Mouse (Mus musculus) myocyte (in vitro differentiated cells): ENCODE measurements around the gene Rimbp2.

Source experiments
- POLR2A ChIP-seq: IDR thresholded peaks from one replicate; pipeline ENCODE4 v1.6.1; 2011; ENCODE audit warnings: low read depth, mild to moderate bottlenecking, control low read depth, moderate library complexity; ENCODE audit not compliant: insufficient read length
- POLR2AphosphoS2 ChIP-seq: IDR thresholded peaks from one replicate; pipeline ENCODE4 v1.6.1; 2011; ENCODE audit warnings: low read depth, control low read depth; ENCODE audit not compliant: insufficient read length
- USF1 ChIP-seq: IDR thresholded peaks from one replicate; pipeline ENCODE4 v1.6.1; 2011; ENCODE audit warnings: low read depth, mild to moderate bottlenecking, control low read depth, moderate library complexity

DNA sequence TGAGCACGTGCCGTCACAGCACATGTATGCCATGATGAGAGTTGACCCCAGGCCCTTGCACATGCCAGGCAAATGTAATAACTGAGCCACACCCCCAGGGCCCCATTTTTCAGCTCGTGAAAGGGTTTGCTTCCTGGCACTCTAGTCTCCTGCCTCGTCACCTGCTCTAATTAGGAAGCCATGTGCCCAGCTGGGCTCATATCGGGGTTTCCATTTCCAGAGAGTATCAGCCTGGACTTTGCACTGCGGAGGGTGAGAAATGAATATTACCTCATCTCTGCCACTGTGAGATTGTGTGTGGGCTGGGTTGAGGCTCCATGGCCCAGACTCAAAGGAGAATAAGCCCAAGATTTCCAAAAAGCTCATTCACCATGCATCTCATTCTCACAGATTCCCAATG lies 138.2 kb downstream of the Rimbp2 start:
- TF ChIP-seq POLR2AphosphoS2 (no peak), POLR2A (no peak), USF1 (no peak)
